Mouse (Mus musculus): ENCODE results near the gene Cplx3. TPM values are rescaled to one million over a fixed set of nuclear protein-coding genes. Genes with fewer than 3 reads are reported as not detected.

Gene Cplx3
- total and polyA plus RNA-seq, 3 experiments: not detected

GRCm38 (mm10) chr9:57561711-57562099 is 44.4 kb downstream of the Cplx3 start:
- Histone ChIP-seq H3K4me1 (ENCODE audit: control insufficient read depth in 1 of 2, insufficient read depth in 2 of 2, low read length in 2 of 2) (peaks cover 2 to 28% of the 10 kb centered on the region in 2 experiments), H3K27ac (ENCODE audit: control insufficient read depth, low read depth, low read length) (peak overlapping the region; percentile 67), H3K9me3 (replicated peaks; ENCODE audit: insufficient read depth, low read length) (no peaks in the 10 kb centered on the region), H3K9ac (ENCODE audit: control insufficient read depth, low read depth, low read length, poor library complexity, severe bottlenecking) (peak overlapping the region; percentile 98), H3K79me2 (ENCODE audit: control insufficient read depth, insufficient read depth, low read length, poor library complexity) (peaks cover 24% of the 10 kb centered on the region), H3K4me3 (ENCODE audit: control insufficient read depth in 1 of 2, insufficient read depth in 1 of 2, low read depth in 2 of 2, low read length in 2 of 2) (peak overlapping the region; percentile 97 to 99), H3K36me3 (ENCODE audit: control insufficient read depth in 1 of 2, insufficient read depth in 2 of 2, low read length in 2 of 2) (peaks cover 2 to 22% of the 10 kb centered on the region in 2 experiments), H3K27me3 (ENCODE audit: control insufficient read depth in 1 of 2, insufficient read depth in 2 of 2, low read length in 2 of 2) (no peaks in the 10 kb centered on the region)
- TF ChIP-seq EP300 (IDR thresholded peaks at IDR 0.05; ENCODE audit: low read depth in 1 of 2, low read length in 2 of 2) (peak in 1 of 2 experiments; percentile 9; a peak in 1 of 4 replicates), MYC (IDR thresholded peaks at IDR 0.05; ENCODE audit: low read depth, low read length) (peak; percentile 45; the same call in 1 of the 2 replicates), BHLHE40 (IDR thresholded peaks at IDR 0.05; ENCODE audit: borderline replicate concordance, low read depth, low read length) (no peak), ZC3H11A (IDR thresholded peaks at IDR 0.05; ENCODE audit: low read depth, low read length) (no peak)
- DNase-seq (ENCODE audit: low read depth, low spot score): peak; percentile 75

DNA sequence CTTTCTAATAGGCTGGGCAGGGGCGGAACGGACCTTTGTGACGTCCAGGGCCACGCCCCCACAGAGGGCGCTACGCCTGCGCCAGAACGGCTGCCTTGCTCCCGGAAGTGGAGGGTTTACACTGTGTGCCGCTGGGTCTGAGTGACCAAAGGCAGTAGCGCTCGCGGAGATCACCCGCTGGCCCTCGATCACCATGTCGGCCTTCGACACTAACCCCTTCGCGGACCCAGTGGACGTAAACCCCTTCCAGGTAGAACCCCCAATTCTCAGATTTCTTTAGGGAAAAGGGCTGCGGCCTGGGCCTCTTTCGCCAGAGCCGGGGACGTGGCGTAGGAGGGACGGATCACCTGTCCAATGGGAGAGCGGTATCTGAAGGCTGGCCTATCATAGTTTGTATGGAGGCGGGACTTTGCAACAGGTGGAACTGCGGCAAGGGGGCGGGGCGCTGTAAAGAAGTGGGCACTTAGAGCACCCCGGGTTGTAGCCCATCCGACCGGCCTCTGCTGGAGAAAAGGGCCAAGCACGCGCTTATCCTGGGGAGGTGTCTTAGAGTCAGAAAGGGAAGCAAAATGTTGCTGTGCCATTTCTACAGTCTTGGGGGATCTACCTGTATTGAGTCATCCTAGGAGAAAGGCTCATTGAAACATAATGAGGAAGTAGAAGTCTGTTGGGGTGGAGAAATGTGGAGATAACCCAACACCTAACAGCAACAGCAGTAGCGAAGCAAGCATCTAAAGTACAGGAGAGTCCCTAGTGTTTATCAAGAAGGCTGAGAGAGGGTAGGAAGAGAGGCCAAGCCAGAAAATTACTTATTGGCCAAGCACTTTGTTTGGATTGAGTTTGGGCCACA is 45.0 kb downstream of the Cplx3 start, which contains the start of gene Scamp2:
Gene Scamp2 (plus strand): TSS at position 83 of the 850 bp plus-strand sequence.
- no peaks in the 10 kb centered on the region for H3K27me3 ChIP-seq (ENCODE audit: control insufficient read depth in 1 of 2, insufficient read depth in 2 of 2, low read length in 2 of 2)
- peak within 1 kb of the TSS; percentile 98 for H3K9ac ChIP-seq (ENCODE audit: control insufficient read depth, low read depth, low read length, poor library complexity, severe bottlenecking)
- H3K27ac ChIP-seq (ENCODE audit: control insufficient read depth, low read depth, low read length): peak within 1 kb of the TSS; percentile 89
- H3K4me3 ChIP-seq (ENCODE audit: control insufficient read depth in 1 of 2, insufficient read depth in 1 of 2, low read depth in 2 of 2, low read length in 2 of 2): peak within 1 kb of the TSS; percentile 97 to 99
- peak; percentile 97 for DNase-seq (ENCODE audit: low read depth, low spot score)
- peaks cover 24% of the 10 kb centered on the region for H3K79me2 ChIP-seq (ENCODE audit: control insufficient read depth, insufficient read depth, low read length, poor library complexity)
- no peaks in the 10 kb centered on the region for H3K9me3 ChIP-seq (replicated peaks; ENCODE audit: insufficient read depth, low read length)
- peaks cover 2 to 22% of the 10 kb centered on the region in 2 experiments for H3K36me3 ChIP-seq (ENCODE audit: control insufficient read depth in 1 of 2, insufficient read depth in 2 of 2, low read length in 2 of 2)
- peaks cover 2 to 28% of the 10 kb centered on the region in 2 experiments for H3K4me1 ChIP-seq (ENCODE audit: control insufficient read depth in 1 of 2, insufficient read depth in 2 of 2, low read length in 2 of 2)
- TF ChIP-seq USF2 (IDR thresholded peaks at IDR 0.05; ENCODE audit: borderline replicate concordance in 1 of 2, insufficient read depth in 1 of 2, low read depth in 1 of 2, low read length in 2 of 2): no peak
- peak; percentile 23; the same call in 1 of the 2 replicates for TF ChIP-seq USF1 (IDR thresholded peaks at IDR 0.05; ENCODE audit: low read depth, low read length)
- peak; percentile 53; the same call in 1 of the 2 replicates for TF ChIP-seq GATA1 (IDR thresholded peaks at IDR 0.05; ENCODE audit: low read depth, low read length)
- TF ChIP-seq MAFK (IDR thresholded peaks at IDR 0.05; ENCODE audit: borderline replicate concordance, low read depth, low read length): no peak
- 0 out of 2 replicates have a peak, but pooled peaks have one; percentile 34 for TF ChIP-seq CHD1 (IDR thresholded peaks at IDR 0.05; ENCODE audit: low read depth, low read length)
- TF ChIP-seq NELFE (IDR thresholded peaks at IDR 0.05; ENCODE audit: low read depth, low read length): peak; percentile 91
- TF ChIP-seq KAT2A (conservative IDR thresholded peaks at IDR 0.05; ENCODE audit: low read depth, low read length): peak; percentile 31; the same call in 1 of the 2 replicates
- TF ChIP-seq E2F4 (IDR thresholded peaks at IDR 0.05; ENCODE audit: borderline replicate concordance, low read depth, low read length): 0 out of 2 replicates have a peak, but pooled peaks have one; percentile 49
- TF ChIP-seq SIN3A (IDR thresholded peaks at IDR 0.05; ENCODE audit: low read length): peak; percentile 71
- peak; percentile 89 for TF ChIP-seq POLR2AphosphoS2 (IDR thresholded peaks at IDR 0.05; ENCODE audit: low read length)
- no peak; the same call in 1 of the 2 replicates for TF ChIP-seq MYC (IDR thresholded peaks at IDR 0.05; ENCODE audit: low read depth, low read length)
- peak; percentile 84 for TF ChIP-seq HCFC1 (IDR thresholded peaks at IDR 0.05; ENCODE audit: low read depth, low read length)
- peak; percentile 96 for TF ChIP-seq ELF1 (IDR thresholded peaks at IDR 0.05; ENCODE audit: low read depth, low read length)
- 0 out of 2 replicates have a peak, but pooled peaks have one; percentile 27 for TF ChIP-seq MYB (IDR thresholded peaks at IDR 0.05; ENCODE audit: low read depth, low read length)
- no peak for TF ChIP-seq TAL1 (IDR thresholded peaks at IDR 0.05; ENCODE audit: low read length)
- TF ChIP-seq MAX (IDR thresholded peaks at IDR 0.05; ENCODE audit: low read length): peak; percentile 20; the same call in 1 of the 2 replicates
- TF ChIP-seq CTCF (IDR thresholded peaks at IDR 0.05 in 2 of 3, conservative IDR thresholded peaks at IDR 0.05 in 1 of 3; ENCODE audit: control insufficient read depth in 1 of 3, insufficient read depth in 1 of 3, low read depth in 2 of 3, low read length in 3 of 3, poor library complexity in 1 of 3, severe bottlenecking in 1 of 3): 0 out of 6 replicates have a peak, but pooled peaks of 1 of the 3 experiments have one; percentile 1
- TF ChIP-seq CHD2 (IDR thresholded peaks at IDR 0.05; ENCODE audit: low read length): no peak
- peak; percentile 72 for TF ChIP-seq MXI1 (IDR thresholded peaks at IDR 0.05; ENCODE audit: low read depth, low read length)
- 0 out of 2 replicates have a peak, but pooled peaks have one; percentile 29 for TF ChIP-seq ETS1 (IDR thresholded peaks at IDR 0.05; ENCODE audit: low read depth, low read length)
- TF ChIP-seq TCF12 (IDR thresholded peaks at IDR 0.05; ENCODE audit: low read depth, low read length): peak; percentile 10; the same call in 1 of the 2 replicates
- no peak for TF ChIP-seq ZKSCAN1 (IDR thresholded peaks at IDR 0.05; ENCODE audit: low read depth, low read length)
- TF ChIP-seq EP300 (IDR thresholded peaks at IDR 0.05; ENCODE audit: low read depth in 1 of 2, low read length in 2 of 2): 0 out of 4 replicates have a peak, but pooled peaks of 1 of the 2 experiments have one; percentile 2
- peak; percentile 52 to 91; a peak in 3 of 4 replicates for TF ChIP-seq POLR2A (IDR thresholded peaks at IDR 0.05; ENCODE audit: control insufficient read depth in 1 of 2, insufficient read depth in 1 of 2, low read depth in 1 of 2, low read length in 2 of 2, poor library complexity in 1 of 2)
- no peak for TF ChIP-seq POLR2AphosphoS5 (IDR thresholded peaks at IDR 0.05; ENCODE audit: borderline replicate concordance, low read depth, low read length)
- TF ChIP-seq TBP (IDR thresholded peaks at IDR 0.05; ENCODE audit: low read depth, low read length): peak; percentile 60; the same call in 1 of the 2 replicates
- no peak for TF ChIP-seq BHLHE40 (IDR thresholded peaks at IDR 0.05; ENCODE audit: borderline replicate concordance, low read depth, low read length)
